Mouse (Mus musculus): ENCODE measurements around the gene Iqce. TPM values are rescaled to one million over a fixed set of nuclear protein-coding genes. Genes with fewer than 3 reads are reported as not detected.

Iqce gene
- polyA plus RNA-seq, 1 experiment from 2014 or later: 4.2 TPM

- DNase-seq (no peak), ATAC-seq (no peak)
- H3K4me1 ChIP-seq (ENCODE audit: insufficient read depth): no peaks in the 10 kb centered on the region
- no peak overlapping the region for H3K4me2 ChIP-seq (ENCODE audit: low read depth, low read length)
- H3K27ac ChIP-seq (ENCODE audit: low read depth): no peak overlapping the region
- WGBS (ENCODE audit: insufficient replicate concordance): 48% methylated on average over 4 of the region's 4 CpGs
- peaks cover 33% of the 10 kb centered on the region for H3K36me3 ChIP-seq (replicated peaks; ENCODE audit: insufficient read depth, low read length)
- H3K4me3 ChIP-seq (ENCODE audit: low read depth, low read length): no peak overlapping the region
- TF ChIP-seq CTCF (IDR thresholded peaks at IDR 0.05; ENCODE audit: low read depth) (no peak), EP300 (IDR thresholded peaks at IDR 0.05; ENCODE audit: low read depth) (no peak)
- no peaks in the 10 kb centered on the region for H3K27me3 ChIP-seq (ENCODE audit: insufficient read depth, low read length)
- H3K9me3 ChIP-seq (ENCODE audit: low read length): no peaks in the 10 kb centered on the region
- no peak overlapping the region for H3K9ac ChIP-seq (replicated peaks)
Observed at GRCm38 (mm10) chr5:140623791-140624190, 78.4 kb downstream of the Iqce start.

- Histone ChIP-seq H3K4me1 (ENCODE audit: insufficient read depth) (no peaks in the 10 kb centered on the region), H3K27me3 (ENCODE audit: insufficient read depth, low read length) (no peaks in the 10 kb centered on the region), H3K4me2 (ENCODE audit: low read depth, low read length) (no peak overlapping the region), H3K27ac (ENCODE audit: low read depth) (no peak overlapping the region), H3K4me3 (ENCODE audit: low read depth, low read length) (no peak overlapping the region), H3K9ac (replicated peaks) (no peak overlapping the region), H3K36me3 (replicated peaks; ENCODE audit: insufficient read depth, low read length) (peaks cover 26% of the 10 kb centered on the region), H3K9me3 (ENCODE audit: low read length) (no peaks in the 10 kb centered on the region)
- no peak for ATAC-seq
- WGBS (ENCODE audit: insufficient replicate concordance): 86% methylated on average over 23 of the region's 23 CpGs
- TF ChIP-seq EP300 (IDR thresholded peaks at IDR 0.05; ENCODE audit: low read depth): no peak
- no peak for TF ChIP-seq CTCF (IDR thresholded peaks at IDR 0.05; ENCODE audit: low read depth)
- no peak for DNase-seq
Observed at GRCm38 (mm10) chr5:140622978-140623670, 79.1 kb downstream of the Iqce start.

GRCm38 (mm10) chr5:140621517-140621916 is 80.7 kb downstream of the Iqce start:
- H3K4me1 ChIP-seq (ENCODE audit: insufficient read depth): peaks cover 10% of the 10 kb centered on the region
- H3K4me2 ChIP-seq (ENCODE audit: low read depth, low read length): no peak overlapping the region
- TF ChIP-seq CTCF (IDR thresholded peaks at IDR 0.05; ENCODE audit: low read depth): no peak; the same call in 1 of the 2 replicates
- TF ChIP-seq EP300 (IDR thresholded peaks at IDR 0.05; ENCODE audit: low read depth): no peak
- no peak overlapping the region for H3K4me3 ChIP-seq (ENCODE audit: low read depth, low read length)
- DNase-seq (no peak), ATAC-seq (no peak)
- peaks cover 10% of the 10 kb centered on the region for H3K36me3 ChIP-seq (replicated peaks; ENCODE audit: insufficient read depth, low read length)
- H3K9ac ChIP-seq (replicated peaks): no peak overlapping the region
- WGBS (ENCODE audit: insufficient replicate concordance): 76% methylated on average over 10 of the region's 10 CpGs
- H3K27ac ChIP-seq (ENCODE audit: low read depth): no peak overlapping the region
- H3K27me3 ChIP-seq (ENCODE audit: insufficient read depth, low read length): no peaks in the 10 kb centered on the region
- H3K9me3 ChIP-seq (ENCODE audit: low read length): no peaks in the 10 kb centered on the region

GRCm38 (mm10) chr5:140621092-140621491 is 81.1 kb downstream of the Iqce start:
- WGBS (ENCODE audit: insufficient replicate concordance): 64% methylated on average over 9 of the region's 9 CpGs
- Histone ChIP-seq H3K4me2 (ENCODE audit: low read depth, low read length) (no peak overlapping the region), H3K4me1 (ENCODE audit: insufficient read depth) (peaks cover 14% of the 10 kb centered on the region), H3K27me3 (ENCODE audit: insufficient read depth, low read length) (no peaks in the 10 kb centered on the region), H3K36me3 (replicated peaks; ENCODE audit: insufficient read depth, low read length) (peaks cover 10% of the 10 kb centered on the region; the same call in 1 of the 2 replicates), H3K4me3 (ENCODE audit: low read depth, low read length) (no peak overlapping the region), H3K9ac (replicated peaks) (no peak overlapping the region), H3K27ac (ENCODE audit: low read depth) (no peak overlapping the region), H3K9me3 (ENCODE audit: low read length) (no peaks in the 10 kb centered on the region)
- no peak for DNase-seq
- ATAC-seq: no peak
- TF ChIP-seq CTCF (IDR thresholded peaks at IDR 0.05; ENCODE audit: low read depth) (no peak), EP300 (IDR thresholded peaks at IDR 0.05; ENCODE audit: low read depth) (no peak)

GRCm38 (mm10) chr5:140619895-140620736 is 82.1 kb downstream of the Iqce start:
- Histone ChIP-seq H3K36me3 (replicated peaks; ENCODE audit: insufficient read depth, low read length) (peaks cover 10% of the 10 kb centered on the region; the same call in 1 of the 2 replicates), H3K4me1 (ENCODE audit: insufficient read depth) (peaks cover 18% of the 10 kb centered on the region), H3K27ac (ENCODE audit: low read depth) (no peak overlapping the region), H3K27me3 (ENCODE audit: insufficient read depth, low read length) (no peaks in the 10 kb centered on the region), H3K4me2 (ENCODE audit: low read depth, low read length) (no peak overlapping the region), H3K9ac (replicated peaks) (no peak overlapping the region), H3K4me3 (ENCODE audit: low read depth, low read length) (no peak overlapping the region), H3K9me3 (ENCODE audit: low read length) (no peaks in the 10 kb centered on the region)
- no peak for ATAC-seq
- TF ChIP-seq EP300 (IDR thresholded peaks at IDR 0.05; ENCODE audit: low read depth) (no peak), CTCF (IDR thresholded peaks at IDR 0.05; ENCODE audit: low read depth) (no peak)
- no peak for DNase-seq
- 46% methylated on average over 7 of the region's 7 CpGs for WGBS (ENCODE audit: insufficient replicate concordance)

GRCm38 (mm10) chr5:140619151-140619771 is 82.9 kb downstream of the Iqce start:
- DNase-seq (peak; percentile 85), ATAC-seq (peak; percentile 28; the same call in 1 of the 2 replicates)
- no peaks in the 10 kb centered on the region for H3K27me3 ChIP-seq (ENCODE audit: insufficient read depth, low read length)
- H3K4me3 ChIP-seq (ENCODE audit: low read depth, low read length): no peak overlapping the region
- H3K36me3 ChIP-seq (replicated peaks; ENCODE audit: insufficient read depth, low read length): peaks cover 10% of the 10 kb centered on the region; the same call in 1 of the 2 replicates
- H3K4me2 ChIP-seq (ENCODE audit: low read depth, low read length): no peak overlapping the region
- TF ChIP-seq CTCF (IDR thresholded peaks at IDR 0.05; ENCODE audit: low read depth): peak; percentile 88
- TF ChIP-seq EP300 (IDR thresholded peaks at IDR 0.05; ENCODE audit: low read depth): no peak
- no peak overlapping the region for H3K27ac ChIP-seq (ENCODE audit: low read depth)
- H3K9ac ChIP-seq (replicated peaks): no peak overlapping the region
- H3K9me3 ChIP-seq (ENCODE audit: low read length): no peaks in the 10 kb centered on the region
- 11% methylated on average over 6 of the region's 6 CpGs for WGBS (ENCODE audit: insufficient replicate concordance)
- H3K4me1 ChIP-seq (ENCODE audit: insufficient read depth): peaks cover 22% of the 10 kb centered on the region

All from liver, postnatal 0 days (tissue).